Mouse (Mus musculus) midbrain, embryonic 15.5 days (tissue): ENCODE data around the gene Cacna2d4. TPM values are rescaled to one million over a fixed set of nuclear protein-coding genes. Genes with fewer than 3 reads are reported as not detected.

ENCODE experiments used
- polyA plus RNA-seq: library from polyadenylated mRNA; unstranded; fragments of >200 nt; fragmentation: Nextera tagmentation; extraction: Ambion mirVana; gene quantifications from 2 replicates; pipeline ENCODE4 v1.2.1, GENCODE M21; 2015

Gene Cacna2d4
- polyA plus RNA-seq, 1 experiment from 2014 or later = 0.54 TPM

Other genes starting within 250 kb of the Cacna2d4 start
- 13.8 and 14.2 TPM in 2 replicates for gene Dcp1b, start 61.3 kb upstream of the Cacna2d4 start, polyA plus RNA-seq
- 7.3 and 7.9 TPM in 2 replicates for gene Cacna1c, start 40.1 kb upstream of the Cacna2d4 start, polyA plus RNA-seq
- 10.6 and 12.7 TPM in 2 replicates for gene Lrtm2, start 94.2 kb downstream of the Cacna2d4 start, polyA plus RNA-seq
- gene Adipor2, start 181.2 kb downstream of the Cacna2d4 start, polyA plus RNA-seq = 39.2 and 39.3 TPM in 2 replicates
- gene Fbxl14, start 243.1 kb downstream of the Cacna2d4 start, polyA plus RNA-seq = 2.4 and 2.5 TPM in 2 replicates